Mouse (Mus musculus): Measurements from ENCODE around the gene Hcrt. TPM values are rescaled to one million over a fixed set of nuclear protein-coding genes. Genes with fewer than 3 reads are reported as not detected.

Hcrt gene
- polyA plus RNA-seq, 1 experiment, result not detected

DNA sequence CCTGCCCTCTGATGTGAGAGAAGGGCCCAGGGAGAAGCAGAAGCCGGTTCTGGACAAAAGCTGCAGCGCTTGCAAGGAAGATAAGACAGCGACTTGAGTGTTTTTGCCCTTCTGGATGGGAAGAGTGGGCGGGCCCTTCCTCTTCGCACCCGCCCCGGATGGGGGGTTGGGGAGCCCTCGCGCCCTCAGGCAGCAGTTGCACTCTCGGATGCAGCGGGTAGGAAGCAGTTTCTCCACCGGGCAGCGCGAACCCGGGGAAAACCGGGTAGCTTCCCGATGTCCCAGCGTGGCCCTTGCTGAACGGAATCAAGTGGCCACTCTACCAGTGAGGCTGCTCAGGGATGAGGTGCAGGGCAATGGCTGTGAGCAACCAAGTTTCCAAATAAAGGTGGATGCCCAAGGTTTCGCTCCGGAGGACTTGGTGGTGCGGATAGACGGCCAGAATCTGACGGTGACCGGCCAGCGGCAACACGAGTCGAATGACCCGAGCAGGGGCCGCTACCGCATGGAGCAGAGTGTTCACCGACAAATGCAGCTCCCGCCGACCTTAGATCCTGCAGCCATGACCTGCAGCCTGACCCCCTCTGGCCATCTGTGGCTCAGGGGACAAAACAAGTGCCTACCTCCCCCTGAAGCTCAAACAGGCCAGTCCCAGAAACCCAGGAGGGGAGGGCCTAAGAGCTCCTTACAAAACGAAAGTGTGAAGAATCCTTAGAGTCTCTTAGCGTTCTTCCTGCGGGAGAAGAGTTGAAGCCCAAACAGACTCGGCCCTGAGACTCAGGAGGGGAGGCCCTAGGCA lies 48.8 kb downstream of the Hcrt start, which contains the start of gene Hspb9:
TSS of gene Hspb9 (plus strand) at position 116 of the 799 bp plus-strand sequence.
- H3K4me3 ChIP-seq (replicated peaks; ENCODE audit: insufficient read depth, low read depth, low read length), result no peak within 1 kb of the TSS
- TF ChIP-seq CTCF (IDR thresholded peaks at IDR 0.05; ENCODE audit: borderline replicate concordance, insufficient read depth, low read depth, low read length), result no peak
- no peak for TF ChIP-seq POLR2A (IDR thresholded peaks at IDR 0.05; ENCODE audit: borderline replicate concordance, insufficient read depth, low read length)
- no peak within 1 kb of the TSS for H3K27ac ChIP-seq (ENCODE audit: insufficient read depth, low read length)

DNA sequence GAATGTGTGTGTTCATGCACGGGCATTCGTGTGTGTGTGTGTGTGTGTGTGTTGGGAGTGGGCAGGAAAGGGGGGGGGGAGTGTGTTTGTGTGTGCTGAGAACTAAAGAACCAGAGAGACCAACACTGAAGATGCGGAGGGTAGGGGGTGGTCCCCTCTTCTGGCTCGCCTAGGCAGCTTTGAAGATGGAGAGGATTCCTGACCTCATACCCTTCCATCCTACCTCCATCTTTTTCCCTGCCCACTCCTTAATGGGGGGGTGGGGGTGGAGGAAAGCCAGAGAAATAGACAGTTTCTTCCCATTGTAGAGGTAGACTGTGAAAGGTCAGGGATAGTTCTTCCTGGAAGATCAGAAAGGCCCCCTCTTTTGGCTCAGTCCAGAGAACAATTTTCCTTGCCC lies 49.6 kb downstream of the Hcrt start:
- WGBS, result 82% methylated on average over 4 of the region's 4 CpGs
- no peak for TF ChIP-seq POLR2A (IDR thresholded peaks at IDR 0.05; ENCODE audit: borderline replicate concordance, insufficient read depth, low read length)
- TF ChIP-seq CTCF (IDR thresholded peaks at IDR 0.05; ENCODE audit: borderline replicate concordance, insufficient read depth, low read depth, low read length), result no peak
- Histone ChIP-seq H3K27ac (ENCODE audit: insufficient read depth, low read length) (no peak overlapping the region), H3K27me3 (ENCODE audit: control insufficient read depth, insufficient read depth, low read length) (no peaks in the 10 kb centered on the region), H3K4me3 (replicated peaks; ENCODE audit: insufficient read depth, low read depth, low read length) (no peak overlapping the region), H3K4me1 (ENCODE audit: control insufficient read depth, insufficient read depth, low read length) (peaks cover 5% of the 10 kb centered on the region)
- no peak for DNase-seq

More for the DNA sequence above, 48.8 kb downstream of the Hcrt start, which contains the start of gene Hspb9:
- DNase-seq, result no peak
- H3K4me1 ChIP-seq (ENCODE audit: control insufficient read depth, insufficient read depth, low read length), result peaks cover 5% of the 10 kb centered on the region
- H3K27me3 ChIP-seq (ENCODE audit: control insufficient read depth, insufficient read depth, low read length), result no peaks in the 10 kb centered on the region
- WGBS, result 36% methylated on average over 38 of the region's 38 CpGs

DNA sequence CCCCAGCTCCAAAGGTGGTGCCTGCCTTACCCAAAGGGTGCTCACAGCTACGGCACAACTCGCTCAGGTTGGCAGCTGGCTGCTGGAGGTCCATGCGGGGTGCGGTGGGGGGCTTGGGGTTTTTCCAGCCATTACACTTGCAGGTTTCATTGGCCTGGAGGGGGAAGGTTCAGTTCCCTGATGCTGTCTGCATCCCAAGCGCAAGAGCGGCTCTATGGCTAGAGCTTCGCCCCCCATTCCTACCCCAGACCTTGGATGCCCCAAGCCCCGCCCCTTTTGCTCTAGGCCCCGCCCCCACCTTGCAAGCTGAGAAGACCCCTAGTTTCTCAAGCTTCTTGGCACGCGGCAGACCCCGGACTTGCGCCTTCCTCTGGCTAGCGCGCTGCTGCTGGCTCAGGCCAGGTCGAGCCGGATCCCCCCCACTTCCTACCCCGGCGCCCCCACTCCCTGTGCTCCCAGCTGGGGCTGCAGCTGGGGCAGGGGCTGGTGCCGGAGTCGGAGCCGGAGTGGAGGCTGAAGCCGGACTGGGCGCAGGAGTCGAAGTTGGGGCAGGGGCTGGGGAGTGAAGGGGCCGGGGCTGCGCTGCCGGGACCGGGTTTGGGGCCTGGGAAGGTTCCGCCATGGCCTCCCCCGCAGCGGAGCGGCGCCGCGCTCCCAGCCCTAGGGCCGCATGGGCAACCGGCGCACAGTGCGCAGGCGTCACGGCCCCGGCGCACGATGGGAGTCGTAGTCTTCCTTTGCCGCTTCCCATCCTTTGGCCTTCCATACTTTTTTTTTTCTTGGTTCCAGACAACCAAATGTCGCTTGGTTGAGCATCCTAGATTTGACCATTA lies 50.7 kb downstream of the Hcrt start, which contains the start of gene Kat2a:
TSS of gene Kat2a (minus strand) at position 683 of the 833 bp plus-strand sequence.
- DNase-seq, result peak; percentile 85 to 90
- WGBS, result under 1% methylated on average over 48 of the region's 48 CpGs
- peak; percentile 85 for TF ChIP-seq POLR2A (IDR thresholded peaks at IDR 0.05; ENCODE audit: borderline replicate concordance, insufficient read depth, low read length)
- no peak for TF ChIP-seq CTCF (IDR thresholded peaks at IDR 0.05; ENCODE audit: borderline replicate concordance, insufficient read depth, low read depth, low read length)

More for the DNA sequence above, 50.7 kb downstream of the Hcrt start, which contains the start of gene Kat2a:
- no peaks in the 10 kb centered on the region for H3K27me3 ChIP-seq (ENCODE audit: control insufficient read depth, insufficient read depth, low read length)
- H3K4me1 ChIP-seq (ENCODE audit: control insufficient read depth, insufficient read depth, low read length), result peaks cover 5% of the 10 kb centered on the region
- peak within 1 kb of the TSS; percentile 80 for H3K4me3 ChIP-seq (replicated peaks; ENCODE audit: insufficient read depth, low read depth, low read length)
- no peak within 1 kb of the TSS for H3K27ac ChIP-seq (ENCODE audit: insufficient read depth, low read length)

Other genes starting within 250 kb of the Hcrt start
- gene Acly, start 234.9 kb downstream of the Hcrt start, polyA plus RNA-seq (2012; rRNA removed), result 155 and 156 TPM in 2 replicates
- gene Ttc25, start 217.3 kb downstream of the Hcrt start, polyA plus RNA-seq (2012; rRNA removed), result 0.86 and 0.92 TPM in 2 replicates
- gene Cnp, start 188.0 kb downstream of the Hcrt start, polyA plus RNA-seq (2012; rRNA removed), result 547 and 616 TPM in 2 replicates
- gene Nkiras2, start 143.7 kb downstream of the Hcrt start, polyA plus RNA-seq (2012; rRNA removed), result 27.5 and 27.6 TPM in 2 replicates
- gene Dnajc7, start 142.8 kb downstream of the Hcrt start, polyA plus RNA-seq (2012; rRNA removed), result 157 and 177 TPM in 2 replicates
- gene Zfp385c, start 70.5 kb downstream of the Hcrt start, polyA plus RNA-seq (2012; rRNA removed), result 56.5 and 75.2 TPM in 2 replicates
- 3.6 and 5.1 TPM in 2 replicates for gene Dhx58, start 58.7 kb downstream of the Hcrt start, polyA plus RNA-seq (2012; rRNA removed)
- 55.2 and 56.4 TPM in 2 replicates for gene Kat2a, start 50.5 kb downstream of the Hcrt start, polyA plus RNA-seq (2012; rRNA removed)
- not detected in 2 replicates for gene Hspb9, start 49.1 kb downstream of the Hcrt start, polyA plus RNA-seq (2012; rRNA removed)
- 186 and 187 TPM in 2 replicates for gene Rab5c, start 24.7 kb downstream of the Hcrt start, polyA plus RNA-seq (2012; rRNA removed)
- 0.38 and 0.49 TPM in 2 replicates for gene Kcnh4, start 3.0 kb downstream of the Hcrt start, polyA plus RNA-seq (2012; rRNA removed)
- gene Ghdc, start 8.0 kb upstream of the Hcrt start, polyA plus RNA-seq (2012; rRNA removed), result 8.9 and 11.6 TPM in 2 replicates
- 33.6 and 37.5 TPM in 2 replicates for gene Stat5b, start 87.8 kb upstream of the Hcrt start, polyA plus RNA-seq (2012; rRNA removed)
- gene Stat5a, start 96.4 kb upstream of the Hcrt start, polyA plus RNA-seq (2012; rRNA removed), result 3.0 and 4.0 TPM in 2 replicates
- gene Stat3, start 176.6 kb upstream of the Hcrt start, polyA plus RNA-seq (2012; rRNA removed), result 45.0 and 47.5 TPM in 2 replicates
- gene Cavin1, start 208.0 kb upstream of the Hcrt start, polyA plus RNA-seq (2012; rRNA removed), result 14.9 and 15.6 TPM in 2 replicates
- 294 and 298 TPM in 2 replicates for gene Atp6v0a1, start 246.5 kb upstream of the Hcrt start, polyA plus RNA-seq (2012; rRNA removed)